Mouse (Mus musculus) gastrocnemius, postnatal 36 days (tissue): Measurements from ENCODE around the gene Mrpl22. TPM values are rescaled to one million over a fixed set of nuclear protein-coding genes. Genes with fewer than 3 reads are reported as not detected.
"Not testable (repeated sequence)": the region's sequence is repeated elsewhere in the genome, so short reads cannot be mapped to it uniquely, and the experiment has no call there.

Experiments
- DNase-seq, 2 experiments: peaks; one replicate each; pipeline ENCODE4 v3.0.0; 2022
- intact Hi-C: fragments of 180-260 bp; cut with DNase I; formaldehyde crosslinking; loops from one replicate; pipeline ENCODE4 v1.15.1; 2025
- total RNA-seq, 2 experiments: library from RNA; stranded (reverse); gene quantifications; 2 replicates each; pipeline ENCODE4 v1.2.3; 2021

Gene Mrpl22
- total RNA-seq, 2 experiments from 2014 or later, result 35.5 to 39.1 TPM

GRCm38 (mm10) chr11:58169666-58170065 is 1.8 kb upstream of the Mrpl22 start:
- no peak for DNase-seq
- intact Hi-C loops, result loop anchor here (5.0 kb wide), 1 partner anchor 57 kb away; no protein-coding TSS in a partner anchor

GRCm38 (mm10) chr11:58179563-58179962 is 8.1 kb downstream of the Mrpl22 start:
- DNase-seq, result peak in 1 of 2 experiments; percentile 53

GRCm38 (mm10) chr11:58179986-58180385 is 8.5 kb downstream of the Mrpl22 start:
- intact Hi-C loops, result loop anchor here (2.0 to 5.0 kb wide), 2 partner anchors 45 to 122 kb away; no protein-coding TSS in a partner anchor
- not testable (repeated sequence) for DNase-seq

More at GRCm38 (mm10) chr11:58179563-58179962, 8.1 kb downstream of the Mrpl22 start:
- intact Hi-C loops, result loop anchor here (2.0 to 5.0 kb wide), 2 partner anchors 45 to 123 kb away; no protein-coding TSS in a partner anchor

GRCm38 (mm10) chr11:58180756-58181155 is 9.3 kb downstream of the Mrpl22 start:
- no peak for DNase-seq
- intact Hi-C loops, result no loop called here

GRCm38 (mm10) chr11:58183579-58183978 is 12.1 kb downstream of the Mrpl22 start:
- intact Hi-C loops, result no loop called here
- no peak for DNase-seq

- no peak for DNase-seq
- intact Hi-C loops, result no loop called here
Observed at GRCm38 (mm10) chr11:58189675-58190074, 18.2 kb downstream of the Mrpl22 start.

- DNase-seq, result no peak
Observed at GRCm38 (mm10) chr11:58193326-58193725, 21.9 kb downstream of the Mrpl22 start.

GRCm38 (mm10) chr11:58193860-58194520 is 22.5 kb downstream of the Mrpl22 start:
- intact Hi-C loops, result no loop called here
- DNase-seq, result no peak

More at GRCm38 (mm10) chr11:58193326-58193725, 21.9 kb downstream of the Mrpl22 start:
- intact Hi-C loops, result no loop called here

- intact Hi-C loops, result no loop called here
- no peak for DNase-seq
Observed at GRCm38 (mm10) chr11:58198663-58199062, 27.2 kb downstream of the Mrpl22 start.

- intact Hi-C loops, result not testable (repeated sequence)
- DNase-seq, result peak; percentile 63 to 74
Observed at GRCm38 (mm10) chr11:58199229-58200037, 28.0 kb downstream of the Mrpl22 start, which contains the start of the genes Igtp and Irgm2. Gene Igtp (plus strand): TSS chr11:58199556. Gene Irgm2 (plus strand): TSS chr11:58199618.

GRCm38 (mm10) chr11:58200226-58200625 is 28.8 kb downstream of the Mrpl22 start:
- intact Hi-C loops, result no loop called here

GRCm38 (mm10) chr11:58201052-58201451 is 29.6 kb downstream of the Mrpl22 start:
- no peak for DNase-seq
- intact Hi-C loops, result no loop called here

More at GRCm38 (mm10) chr11:58200226-58200625, 28.8 kb downstream of the Mrpl22 start:
- no peak for DNase-seq

- intact Hi-C loops, result no loop called here
- DNase-seq, result no peak
Observed at GRCm38 (mm10) chr11:58210321-58210886, 38.9 kb downstream of the Mrpl22 start.

- intact Hi-C loops, result no loop called here
- no peak for DNase-seq
Observed at GRCm38 (mm10) chr11:58211062-58211681, 39.7 kb downstream of the Mrpl22 start.

GRCm38 (mm10) chr11:58211682-58212067 is 40.2 kb downstream of the Mrpl22 start:
- intact Hi-C loops, result no loop called here
- DNase-seq, result no peak

- intact Hi-C loops, result no loop called here
- DNase-seq, result no peak
Observed at GRCm38 (mm10) chr11:58213673-58214342, 42.3 kb downstream of the Mrpl22 start.

- intact Hi-C loops, result no loop called here
- DNase-seq, result peak; percentile 86 to 87
Observed at GRCm38 (mm10) chr11:58214391-58215048, 43.1 kb downstream of the Mrpl22 start.

GRCm38 (mm10) chr11:58215049-58215430 is 43.6 kb downstream of the Mrpl22 start:
- intact Hi-C loops, DNase-seq: not testable (repeated sequence)

GRCm38 (mm10) chr11:58215814-58216213 is 44.4 kb downstream of the Mrpl22 start:
- no peak for DNase-seq
- intact Hi-C loops, result no loop called here
